ENCODE assay signal across 9 mouse cellular contexts in the genomic region with DNA sequence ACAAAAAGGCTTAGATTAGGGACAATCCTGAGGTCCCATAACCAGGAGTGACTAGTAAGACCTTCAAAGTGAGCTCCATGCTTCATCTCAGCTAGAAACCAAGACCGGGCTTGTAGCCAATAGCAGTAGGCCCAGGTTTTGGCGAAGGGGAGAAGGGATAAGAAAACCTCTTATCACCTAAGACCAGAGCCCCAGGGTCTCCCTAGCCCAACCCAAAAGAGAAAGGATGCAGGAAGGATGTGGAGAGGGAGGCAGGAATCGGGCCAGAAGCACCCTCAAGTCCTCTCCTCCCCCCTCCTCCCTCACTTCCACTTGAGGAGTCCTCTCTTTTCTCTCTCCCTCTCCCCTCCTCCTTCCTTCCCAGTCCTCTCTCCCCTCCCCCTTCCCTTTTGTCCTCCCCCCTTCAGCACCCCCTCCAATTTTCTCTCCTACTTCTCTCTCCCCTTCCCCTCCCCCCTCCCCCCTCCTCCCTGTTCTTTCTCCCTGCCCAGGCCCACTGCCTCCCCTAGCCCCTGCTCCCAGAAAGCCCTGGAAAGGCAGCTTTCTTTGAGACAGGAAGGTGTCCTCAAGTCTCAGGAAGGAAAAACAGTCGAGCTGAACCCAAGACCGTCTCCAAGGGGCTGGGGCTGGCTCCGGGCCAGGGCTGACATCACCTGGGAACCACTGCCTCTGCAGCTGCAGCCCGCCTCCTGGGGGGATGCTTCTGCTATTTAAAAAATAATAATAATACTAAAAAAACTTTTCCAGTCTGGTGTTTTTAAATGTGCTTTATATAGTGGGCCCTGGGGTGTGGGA. TPM values are rescaled to one million over a fixed set of nuclear protein-coding genes. Genes with fewer than 3 reads are reported as not detected.
DNase-seq lines count a peak whose midpoint lies in the region.
"Had no signal": no experiment of that assay in that cellular context is flagged by ENCODE, and none has a peak within 500 bp of the region (broad histone marks: within the 10 kb centered on the region; RNA-seq: fewer than 3 reads in every experiment).

No protein-coding gene starts in this region.

- DNase-seq in kidney, adult 18-20 months, result peak; percentile 43
- DNase-seq in kidney, adult 11 months, result no peak
- DNase-seq in adrenal gland, postnatal 10 days, result peak; percentile 66
- peak; percentile 77 to 78 for DNase-seq in heart, adult 9 months (ENCODE audit: low spot score in 2 of 2)
- DNase-seq in kidney, postnatal 25 days, result peak; percentile 78 to 84
- no peak for DNase-seq in left cerebral cortex, postnatal 14 days (ENCODE audit: low spot score in 2 of 2)
- no peak for DNase-seq in layer of hippocampus, postnatal 36 days
- DNase-seq in urinary bladder, postnatal 4 days (ENCODE audit: low spot score in 2 of 2), result no peak

- intact Hi-C loops in left cerebral cortex, postnatal 14 days (cut with DNase I), result no loop called here

RNA-seq across cellular contexts. Expression of gene Tcf15, which starts 12.2 kb away (rescaled TPM):
- total RNA-seq in adrenal gland, postnatal 10 days (2021), result 10 to 100 TPM; 22.8 to 28.8 TPM
- total RNA-seq in left cerebral cortex, postnatal 14 days (2021), result 1 to 10 TPM in 1 of 2 experiments, under 1 TPM in 1; 0.75 to 1.2 TPM
- 1 to 10 TPM; 2.9 to 4.3 TPM for total RNA-seq in layer of hippocampus, postnatal 36 days (2021)
- total RNA-seq: G1E had no signal

RNA-seq across cellular contexts. Expression of gene Srxn1, which starts 50.3 kb away (rescaled TPM):
- 100 to 1,000 TPM in 1 of 2 experiments, 10 to 100 TPM in 1; 48.5 to 177 TPM for total RNA-seq in adrenal gland, postnatal 10 days (2021)
- 10 to 100 TPM; 58.4 to 62.4 TPM for total RNA-seq in left cerebral cortex, postnatal 14 days (2021)
- 10 to 100 TPM; 71.6 to 77.6 TPM for total RNA-seq in layer of hippocampus, postnatal 36 days (2021)

Comparison
In these comparisons a context has a peak if more than half of its experiments do, and no peak if none do; other contexts are left out.
1. DNase-seq: peak in kidney, adult 18-20 months (single experiment), adrenal gland, postnatal 10 days (single experiment), heart, adult 9 months (2 of 2) and kidney, postnatal 25 days (2 of 2); none in kidney, adult 11 months (single experiment), left cerebral cortex, postnatal 14 days (0 of 2), layer of hippocampus, postnatal 36 days (0 of 2) and urinary bladder, postnatal 4 days (0 of 2).
2. RNA of gene Tcf15, which starts 12.2 kb away (total RNA-seq): 22.8 to 28.8 TPM in adrenal gland, postnatal 10 days; 2.9 to 4.3 TPM in layer of hippocampus, postnatal 36 days and 0.75 to 1.2 TPM in left cerebral cortex, postnatal 14 days; every median in the first group is over 4 times any median in the second.